Mouse (Mus musculus): ENCODE results near the gene C2cd2l. TPM values are rescaled to one million over a fixed set of nuclear protein-coding genes. Genes with fewer than 3 reads are reported as not detected.

The C2cd2l gene
- polyA plus RNA-seq, 1 experiment from 2014 or later: 11.6 TPM

- peak overlapping the region; percentile 81 for H3K27ac ChIP-seq
- no peak for ATAC-seq (replicated peaks; ENCODE audit: low FRiP score, low read depth)
- no peaks in the 10 kb centered on the region for H3K27me3 ChIP-seq (ENCODE audit: insufficient read depth, low read length)
- DNase-seq (ENCODE audit: low spot score): no peak
- WGBS: 2% methylated on average over 37 of the region's 37 CpGs
- H3K36me3 ChIP-seq (ENCODE audit: insufficient read depth, low read length): peaks cover 20% of the 10 kb centered on the region
- no peaks in the 10 kb centered on the region for H3K9me3 ChIP-seq (replicated peaks; ENCODE audit: low read length)
- no peak for TF ChIP-seq CTCF (IDR thresholded peaks at IDR 0.05; ENCODE audit: low read depth)
- H3K4me1 ChIP-seq (replicated peaks; ENCODE audit: insufficient read depth, low read length): peaks cover 16% of the 10 kb centered on the region
- H3K4me3 ChIP-seq (replicated peaks; ENCODE audit: low read depth, low read length): peak overlapping the region; percentile 84
- peak overlapping the region; percentile 93 for H3K4me2 ChIP-seq (ENCODE audit: low read length)
- peak overlapping the region; percentile 88 for H3K9ac ChIP-seq (ENCODE audit: low read depth, low read length)
Observed at GRCm38 (mm10) chr9:44319105-44319886, 789 bp downstream of the C2cd2l start.

- H3K9ac ChIP-seq (ENCODE audit: low read depth, low read length): peak overlapping the region; percentile 88; the same call in 1 of the 2 replicates
- TF ChIP-seq CTCF (IDR thresholded peaks at IDR 0.05; ENCODE audit: low read depth): no peak
- DNase-seq (ENCODE audit: low spot score): no peak
Observed at GRCm38 (mm10) chr9:44318826-44319095, 1.3 kb downstream of the C2cd2l start.

GRCm38 (mm10) chr9:44318076-44318825, 1.8 kb downstream of the C2cd2l start:
- no peaks in the 10 kb centered on the region for H3K27me3 ChIP-seq (ENCODE audit: insufficient read depth, low read length)
- H3K27ac ChIP-seq: peak overlapping the region; percentile 81; the same call in 1 of the 2 replicates
- H3K9ac ChIP-seq (ENCODE audit: low read depth, low read length): peak overlapping the region; percentile 88; the same call in 1 of the 2 replicates
- peak overlapping the region; percentile 84 for H3K4me3 ChIP-seq (replicated peaks; ENCODE audit: low read depth, low read length)
- TF ChIP-seq CTCF (IDR thresholded peaks at IDR 0.05; ENCODE audit: low read depth): no peak
- no peak for DNase-seq (ENCODE audit: low spot score)
- peak; percentile 57 for ATAC-seq (replicated peaks; ENCODE audit: low FRiP score, low read depth)
- H3K36me3 ChIP-seq (ENCODE audit: insufficient read depth, low read length): peaks cover 30% of the 10 kb centered on the region
- peak overlapping the region; percentile 93 for H3K4me2 ChIP-seq (ENCODE audit: low read length)
- H3K9me3 ChIP-seq (replicated peaks; ENCODE audit: low read length): no peaks in the 10 kb centered on the region
- H3K4me1 ChIP-seq (replicated peaks; ENCODE audit: insufficient read depth, low read length): peaks cover 16% of the 10 kb centered on the region
- 57% methylated on average over 5 of the region's 5 CpGs for WGBS

More at GRCm38 (mm10) chr9:44318826-44319095, 1.3 kb downstream of the C2cd2l start:
- Histone ChIP-seq H3K27me3 (ENCODE audit: insufficient read depth, low read length) (no peaks in the 10 kb centered on the region), H3K27ac (peak overlapping the region; percentile 81), H3K36me3 (ENCODE audit: insufficient read depth, low read length) (peaks cover 25% of the 10 kb centered on the region), H3K4me3 (replicated peaks; ENCODE audit: low read depth, low read length) (peak overlapping the region; percentile 84), H3K9me3 (replicated peaks; ENCODE audit: low read length) (no peaks in the 10 kb centered on the region), H3K4me1 (replicated peaks; ENCODE audit: insufficient read depth, low read length) (peaks cover 16% of the 10 kb centered on the region), H3K4me2 (ENCODE audit: low read length) (peak overlapping the region; percentile 93)
- ATAC-seq (replicated peaks; ENCODE audit: low FRiP score, low read depth): no peak
- 32% methylated on average over 3 of the region's 3 CpGs for WGBS

GRCm38 (mm10) chr9:44317452-44317851, 2.6 kb downstream of the C2cd2l start:
- no peaks in the 10 kb centered on the region for H3K9me3 ChIP-seq (replicated peaks; ENCODE audit: low read length)
- peak overlapping the region; percentile 93; the same call in 1 of the 2 replicates for H3K4me2 ChIP-seq (ENCODE audit: low read length)
- 72% methylated on average over 4 of the region's 4 CpGs for WGBS
- H3K36me3 ChIP-seq (ENCODE audit: insufficient read depth, low read length): peaks cover 37% of the 10 kb centered on the region
- H3K9ac ChIP-seq (ENCODE audit: low read depth, low read length): no peak overlapping the region
- no peak overlapping the region for H3K27ac ChIP-seq
- H3K4me1 ChIP-seq (replicated peaks; ENCODE audit: insufficient read depth, low read length): peaks cover 16% of the 10 kb centered on the region
- no peak for DNase-seq (ENCODE audit: low spot score)
- ATAC-seq (replicated peaks; ENCODE audit: low FRiP score, low read depth): no peak
- H3K27me3 ChIP-seq (ENCODE audit: insufficient read depth, low read length): no peaks in the 10 kb centered on the region
- no peak for TF ChIP-seq CTCF (IDR thresholded peaks at IDR 0.05; ENCODE audit: low read depth)
- H3K4me3 ChIP-seq (replicated peaks; ENCODE audit: low read depth, low read length): no peak overlapping the region

GRCm38 (mm10) chr9:44314910-44315309, 5.2 kb downstream of the C2cd2l start:
- H3K4me3 ChIP-seq (replicated peaks; ENCODE audit: low read depth, low read length): no peak overlapping the region
- DNase-seq (ENCODE audit: low spot score): no peak
- H3K4me1 ChIP-seq (replicated peaks; ENCODE audit: insufficient read depth, low read length): peaks cover 19% of the 10 kb centered on the region
- ATAC-seq (replicated peaks; ENCODE audit: low FRiP score, low read depth): no peak
- TF ChIP-seq CTCF (IDR thresholded peaks at IDR 0.05; ENCODE audit: low read depth): no peak
- no peak overlapping the region for H3K27ac ChIP-seq
- WGBS: 94% methylated on average over 18 of the region's 18 CpGs
- no peaks in the 10 kb centered on the region for H3K27me3 ChIP-seq (ENCODE audit: insufficient read depth, low read length)
- H3K4me2 ChIP-seq (ENCODE audit: low read length): no peak overlapping the region
- peaks cover 37% of the 10 kb centered on the region for H3K36me3 ChIP-seq (ENCODE audit: insufficient read depth, low read length)
- H3K9ac ChIP-seq (ENCODE audit: low read depth, low read length): no peak overlapping the region
- H3K9me3 ChIP-seq (replicated peaks; ENCODE audit: low read length): no peaks in the 10 kb centered on the region

- H3K36me3 ChIP-seq (ENCODE audit: insufficient read depth, low read length): peaks cover 37% of the 10 kb centered on the region
- ATAC-seq (replicated peaks; ENCODE audit: low FRiP score, low read depth) (no peak), DNase-seq (ENCODE audit: low spot score) (no peak)
- 74% methylated on average over 4 of the region's 4 CpGs for WGBS
- H3K4me1 ChIP-seq (replicated peaks; ENCODE audit: insufficient read depth, low read length): peaks cover 17% of the 10 kb centered on the region
- H3K27me3 ChIP-seq (ENCODE audit: insufficient read depth, low read length): no peaks in the 10 kb centered on the region
- H3K27ac ChIP-seq: no peak overlapping the region
- H3K4me3 ChIP-seq (replicated peaks; ENCODE audit: low read depth, low read length): no peak overlapping the region
- H3K9me3 ChIP-seq (replicated peaks; ENCODE audit: low read length): no peaks in the 10 kb centered on the region
- H3K4me2 ChIP-seq (ENCODE audit: low read length): no peak overlapping the region
- H3K9ac ChIP-seq (ENCODE audit: low read depth, low read length): no peak overlapping the region
- no peak for TF ChIP-seq CTCF (IDR thresholded peaks at IDR 0.05; ENCODE audit: low read depth)
Observed at GRCm38 (mm10) chr9:44314257-44314547, 5.9 kb downstream of the C2cd2l start.

Measured in kidney, postnatal 0 days (tissue).